Mouse (Mus musculus): ENCODE measurements around the gene Nat8f5.
"Not testable (repeated sequence)": the region's sequence is repeated elsewhere in the genome, so short reads cannot be mapped to it uniquely, and the experiment has no call there.

GRCm38 (mm10) chr6:85836098-85836497 is 15.3 kb upstream of the Nat8f5 start:
- not testable (repeated sequence) for TF ChIP-seq CTCF (conservative IDR thresholded peaks at IDR 0.05; ENCODE audit: insufficient read depth, insufficient read length, low read depth, low read length); POLR2A (IDR thresholded peaks at IDR 0.05; ENCODE audit: low read depth, low read length)

Measured in kidney, adult 2 months (tissue).